Mouse (Mus musculus) lung, adult 2 months (tissue): Measurements from ENCODE around the gene Robo1. TPM values are rescaled to one million over a fixed set of nuclear protein-coding genes. Genes with fewer than 3 reads are reported as not detected.

Experiments used
- DNase-seq: peaks from one replicate; pipeline ENCODE4 v3.0.0; 2022
- H3K4me1 ChIP-seq: fragments of 200-500 bp; 2 replicates; pipeline ENCODE4 v1.6.1; 2011; ENCODE audit warnings: low read length; ENCODE audit not compliant: control insufficient read depth, insufficient read depth
- H3K4me3 ChIP-seq: fragments of 200-500 bp; replicated peaks from 2 replicates; pipeline ENCODE3; 2011; ENCODE audit warnings: low read depth, mild to moderate bottlenecking, control low read depth, low read length; ENCODE audit errors: extremely low read depth
- CTCF ChIP-seq: fragments of 200-500 bp; IDR thresholded peaks from 2 replicates; pipeline ENCODE4 v1.5.1; 2011; ENCODE audit warnings: mild to moderate bottlenecking, low read length, control low read depth; ENCODE audit not compliant: insufficient read depth
- POLR2A ChIP-seq: fragments of 200-500 bp; IDR thresholded peaks from 2 replicates; pipeline ENCODE4 v1.6.1; 2011; ENCODE audit warnings: low read depth, mild to moderate bottlenecking, control low read depth, low read length, borderline replicate concordance; ENCODE audit errors: extremely low read depth
- WGBS: fragments of 180-500 bp; shearing (Covaris S2); methylation state at CpG from one replicate; pipeline ENCODE4 v1.1.7; 2018; 5-methylcytosine and 5-hydroxymethylcytosine counted together
- polyA plus RNA-seq: library from polyadenylated mRNA; depleted of rRNA; stranded (reverse); fragments of >200 nt; gene quantifications from 2 replicates; pipeline ENCODE4 v1.2.3, GENCODE M21; 2012

Gene Robo1
- polyA plus RNA-seq, 1 experiment = 8.3 TPM

DNA sequence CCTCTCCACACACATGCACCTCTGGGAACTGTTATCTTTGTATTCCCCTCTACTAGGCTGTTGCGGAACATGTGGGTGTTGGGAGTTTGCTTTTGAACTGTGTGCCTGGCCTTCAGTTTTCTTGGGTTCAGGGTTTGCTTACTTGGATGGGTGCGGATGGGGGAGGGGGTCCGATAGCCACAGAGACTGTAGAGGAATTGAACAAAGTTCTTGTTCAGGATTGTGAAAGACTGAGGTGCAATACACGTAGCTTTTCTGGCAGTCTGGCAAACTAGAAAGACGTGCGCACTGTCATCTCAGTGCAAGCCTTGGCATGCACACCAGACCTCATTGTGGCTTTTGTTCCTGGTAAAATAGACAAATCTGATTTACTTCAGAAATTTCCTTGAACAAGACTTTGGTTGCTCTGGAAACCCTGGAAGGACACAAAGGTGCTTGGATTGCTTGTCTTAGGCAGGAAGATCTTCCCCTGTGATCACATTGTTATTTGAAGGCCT, 380.1 kb downstream of the Robo1 start:
- Histone ChIP-seq H3K4me3 (no peak overlapping the region), H3K4me1 (no peaks in the 10 kb centered on the region)
- WGBS = 76% methylated on average over 6 of the region's 6 CpGs
- TF ChIP-seq POLR2A (no peak), CTCF (no peak)
- DNase-seq = no peak

DNA sequence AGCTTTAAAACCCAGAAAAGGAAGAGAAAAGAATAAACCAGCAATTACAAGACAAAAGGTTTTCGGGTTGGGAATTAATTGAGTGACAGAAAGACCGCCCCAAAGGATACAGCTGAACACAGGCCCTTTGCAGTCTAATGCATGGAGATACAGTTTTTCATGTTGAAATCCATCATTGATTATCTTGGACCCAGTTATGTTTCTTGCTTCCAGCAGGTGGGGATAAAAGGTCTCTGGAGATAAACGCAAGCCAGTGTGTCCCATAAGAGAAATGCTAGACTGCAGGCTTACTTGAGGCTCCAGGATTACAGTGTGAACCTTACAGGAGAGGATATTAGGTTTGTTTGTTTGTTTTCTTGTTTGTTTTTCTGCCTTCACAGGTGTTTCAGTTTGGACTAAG, 383.8 kb downstream of the Robo1 start:
- no peak overlapping the region for H3K4me3 ChIP-seq
- TF ChIP-seq POLR2A (no peak), CTCF (no peak)
- no peaks in the 10 kb centered on the region for H3K4me1 ChIP-seq
- DNase-seq = no peak
- WGBS = 55% methylated on average over 3 of the region's 3 CpGs

DNA sequence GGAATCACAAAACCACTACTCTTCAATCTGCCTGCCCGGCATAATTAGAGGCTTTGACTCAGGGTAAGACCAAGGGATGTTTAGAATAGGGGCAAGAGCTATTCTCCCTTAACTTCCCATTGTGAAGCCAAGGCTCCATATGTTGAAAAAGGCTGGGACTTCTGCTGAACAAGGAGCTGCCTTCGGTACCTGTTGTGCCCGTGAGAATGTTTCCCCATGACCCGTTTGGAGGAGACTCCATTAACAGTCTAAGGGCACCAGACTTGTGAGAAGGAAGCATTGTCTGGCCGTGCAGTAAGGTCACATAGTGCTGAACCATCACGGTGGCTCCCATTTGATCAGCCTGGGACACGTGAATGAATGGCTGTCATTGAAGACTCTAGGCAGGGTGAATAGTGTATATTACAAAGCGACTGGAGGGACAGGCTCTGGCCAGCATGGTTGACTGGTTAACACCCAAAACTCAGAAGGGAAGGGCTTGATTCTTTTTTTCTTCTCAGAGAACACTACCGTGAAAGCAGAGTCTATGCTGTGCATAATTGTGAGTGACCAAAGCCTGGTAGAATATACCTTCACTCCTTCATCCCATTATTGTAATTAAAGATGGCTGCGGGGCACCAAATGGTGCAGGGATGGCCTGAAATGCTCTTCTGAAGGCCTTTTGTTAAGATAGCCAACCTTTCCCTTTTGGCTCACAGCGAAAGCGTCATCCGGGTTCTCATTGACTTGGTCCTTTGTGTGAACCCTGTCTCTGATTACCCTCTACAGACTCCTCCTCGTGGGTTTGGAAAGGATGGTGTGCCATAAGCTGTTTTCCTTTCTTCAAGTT, 385.6 kb downstream of the Robo1 start:
- Histone ChIP-seq H3K4me3 (no peak overlapping the region), H3K4me1 (no peaks in the 10 kb centered on the region)
- TF ChIP-seq CTCF = no peak
- no peak for TF ChIP-seq POLR2A
- DNase-seq = no peak
- WGBS = 83% methylated on average over 14 of the region's 14 CpGs

DNA sequence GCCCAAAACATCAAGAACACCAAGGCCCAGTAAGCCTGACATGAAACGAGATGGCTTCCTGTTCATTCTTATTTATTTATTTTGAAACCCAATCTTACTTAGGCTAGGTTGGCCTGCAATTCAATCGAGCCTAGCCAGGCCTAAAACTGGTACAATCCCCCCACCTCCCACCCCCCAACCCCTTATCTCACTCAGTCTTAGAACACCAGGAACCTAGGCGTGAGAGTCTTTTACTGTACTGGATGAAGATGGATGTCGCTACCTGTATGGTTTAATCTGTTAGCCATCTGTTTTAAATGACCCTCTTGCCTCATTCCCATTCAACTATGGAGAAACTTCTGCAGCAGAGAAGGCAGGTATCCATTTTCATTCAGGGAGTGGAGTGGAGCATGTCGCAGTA, 386.7 kb downstream of the Robo1 start:
- Histone ChIP-seq H3K4me3 (no peak overlapping the region), H3K4me1 (no peaks in the 10 kb centered on the region)
- WGBS = 71% methylated on average over 5 of the region's 5 CpGs
- TF ChIP-seq POLR2A (no peak), CTCF (no peak)
- DNase-seq = no peak

DNA sequence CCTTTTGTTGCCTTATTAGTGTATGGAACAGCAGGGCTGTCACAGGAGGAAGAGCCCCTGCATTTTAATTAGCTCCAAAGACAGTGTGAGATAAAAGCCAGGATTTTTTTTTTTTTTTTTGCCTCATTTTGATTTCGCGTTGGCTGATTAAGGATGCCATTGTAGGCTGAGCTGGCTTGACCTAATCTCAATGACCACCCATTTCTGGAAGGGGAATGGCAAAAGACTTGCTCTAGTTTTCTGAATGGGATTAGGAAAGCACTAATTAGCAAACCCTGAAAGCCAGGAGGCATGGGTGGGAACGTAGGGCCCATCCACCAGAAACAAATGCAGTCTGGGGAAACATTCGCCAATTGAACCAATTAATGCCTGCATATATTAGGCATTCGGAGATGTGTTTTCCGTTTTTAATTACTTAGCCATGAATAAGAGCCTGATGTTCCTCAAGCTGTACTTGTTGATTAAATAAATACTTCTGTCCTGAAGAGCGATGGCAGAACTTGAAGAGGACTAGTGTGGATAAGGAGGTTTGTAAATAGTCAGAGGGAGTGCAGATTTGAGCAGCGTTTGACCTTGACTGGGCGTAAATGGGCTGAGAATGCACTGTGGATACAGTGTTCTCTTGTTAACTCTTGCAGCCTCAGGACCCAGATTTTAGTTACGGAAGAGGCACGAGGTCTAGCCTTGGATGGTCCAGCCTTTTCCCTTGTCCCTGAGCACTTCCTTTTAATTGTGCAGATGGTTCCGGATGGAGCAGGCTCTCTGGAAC, 391.3 kb downstream of the Robo1 start:
- DNase-seq = no peak
- Histone ChIP-seq H3K4me1 (no peaks in the 10 kb centered on the region), H3K4me3 (no peak overlapping the region)
- TF ChIP-seq POLR2A (no peak), CTCF (no peak)
- 62% methylated on average over 12 of the region's 12 CpGs for WGBS

DNA sequence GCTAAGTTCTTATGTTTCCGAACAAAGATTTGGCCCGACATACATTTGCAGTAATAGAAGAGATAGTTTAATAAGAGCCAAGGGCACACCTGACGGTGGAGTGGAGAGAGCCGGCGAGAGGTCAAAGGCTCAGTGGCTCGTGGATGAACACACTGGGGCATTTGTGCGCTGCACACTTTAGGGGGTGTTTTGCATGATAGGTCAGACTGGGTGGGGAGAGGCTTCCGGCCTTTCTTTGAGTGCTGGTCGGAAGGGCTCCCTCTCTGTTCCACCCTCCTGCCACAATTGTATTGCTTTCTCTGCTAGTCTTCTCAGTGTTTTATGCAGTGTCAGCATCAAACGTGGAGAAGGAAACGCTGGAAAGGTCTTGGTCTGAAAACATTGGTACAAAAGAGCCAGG, 392.2 kb downstream of the Robo1 start:
- Histone ChIP-seq H3K4me3 (no peak overlapping the region), H3K4me1 (no peaks in the 10 kb centered on the region)
- no peak for TF ChIP-seq CTCF
- no peak for TF ChIP-seq POLR2A
- WGBS = 84% methylated on average over 11 of the region's 11 CpGs
- DNase-seq = no peak

DNA sequence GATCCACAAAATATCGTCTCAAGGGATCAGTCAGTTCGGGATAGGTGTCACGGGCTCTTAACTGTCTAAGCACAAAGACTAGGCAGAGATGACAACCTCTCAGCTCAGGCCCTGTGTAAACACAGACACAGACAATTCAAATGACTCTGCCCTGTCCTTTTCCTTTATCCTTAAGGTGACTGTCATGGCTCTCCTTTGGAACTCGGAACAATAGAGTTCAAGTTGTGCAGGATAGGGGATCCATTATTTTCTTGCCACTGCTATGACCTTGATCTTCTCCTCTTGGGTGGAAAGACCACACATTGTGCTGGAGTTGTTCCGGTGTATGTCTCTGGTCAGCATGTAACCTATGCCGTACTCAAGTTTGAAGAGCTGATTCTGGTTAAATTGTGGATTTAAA, 395.4 kb downstream of the Robo1 start:
- 79% methylated on average over 6 of the region's 6 CpGs for WGBS
- Histone ChIP-seq H3K4me3 (no peak overlapping the region), H3K4me1 (no peaks in the 10 kb centered on the region; the same call in 1 of the 2 replicates)
- TF ChIP-seq POLR2A = no peak
- no peak for TF ChIP-seq CTCF
- DNase-seq = no peak

DNA sequence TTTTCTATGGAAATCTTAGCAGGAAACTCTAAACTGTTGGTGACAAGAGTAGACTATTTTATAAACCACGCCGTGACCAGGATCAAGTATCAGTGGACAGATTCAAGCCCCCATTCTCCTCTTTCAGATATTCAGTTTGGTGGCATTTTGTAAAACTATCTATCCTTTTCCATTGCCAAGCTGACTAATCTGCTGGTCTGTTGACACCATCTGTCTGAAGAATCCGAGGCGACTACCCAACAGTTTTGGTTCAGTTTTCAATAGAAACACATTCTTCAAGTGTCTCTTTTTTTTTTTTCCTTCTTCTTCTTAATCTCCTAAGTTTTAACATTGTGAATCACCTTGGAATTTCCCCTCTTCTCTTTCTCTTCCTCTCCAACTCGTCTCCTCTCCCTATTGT, 397.7 kb downstream of the Robo1 start:
- no peak for TF ChIP-seq CTCF
- TF ChIP-seq POLR2A = no peak
- Histone ChIP-seq H3K4me3 (no peak overlapping the region), H3K4me1 (no peaks in the 10 kb centered on the region; the same call in 1 of the 2 replicates)
- no peak for DNase-seq
- WGBS = 64% methylated on average over 5 of the region's 5 CpGs

DNA sequence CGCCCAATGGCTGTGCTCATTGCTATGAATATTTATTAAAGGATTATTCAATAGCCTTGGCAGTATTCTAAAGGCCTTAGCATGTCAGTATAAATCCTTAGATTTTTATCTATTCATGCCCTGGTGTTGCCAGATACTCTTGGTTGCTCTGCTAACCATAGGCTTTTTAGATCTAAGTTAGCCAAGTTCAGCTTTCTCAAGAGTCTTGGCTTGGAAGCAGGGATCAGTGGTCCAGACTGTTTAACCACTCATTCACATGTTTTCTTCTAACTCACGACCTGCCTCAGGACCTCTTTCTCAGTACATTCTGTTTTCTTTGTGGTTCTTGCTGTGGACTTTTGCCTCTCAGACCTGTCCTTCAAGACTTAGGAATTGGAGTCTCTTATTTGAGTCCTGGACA, 400.4 kb downstream of the Robo1 start:
- Histone ChIP-seq H3K4me3 (no peak overlapping the region), H3K4me1 (no peaks in the 10 kb centered on the region; the same call in 1 of the 2 replicates)
- 77% methylated on average over 2 of the region's 2 CpGs for WGBS
- DNase-seq = no peak
- TF ChIP-seq POLR2A = no peak
- TF ChIP-seq CTCF = no peak
